Mouse (Mus musculus) heart, adult 11 months (tissue): ENCODE results near the gene Mrps18b.

Experiments used
- DNase-seq: peaks from one replicate; pipeline ENCODE4 v3.0.0; 2022

Mrps18b gene

DNA sequence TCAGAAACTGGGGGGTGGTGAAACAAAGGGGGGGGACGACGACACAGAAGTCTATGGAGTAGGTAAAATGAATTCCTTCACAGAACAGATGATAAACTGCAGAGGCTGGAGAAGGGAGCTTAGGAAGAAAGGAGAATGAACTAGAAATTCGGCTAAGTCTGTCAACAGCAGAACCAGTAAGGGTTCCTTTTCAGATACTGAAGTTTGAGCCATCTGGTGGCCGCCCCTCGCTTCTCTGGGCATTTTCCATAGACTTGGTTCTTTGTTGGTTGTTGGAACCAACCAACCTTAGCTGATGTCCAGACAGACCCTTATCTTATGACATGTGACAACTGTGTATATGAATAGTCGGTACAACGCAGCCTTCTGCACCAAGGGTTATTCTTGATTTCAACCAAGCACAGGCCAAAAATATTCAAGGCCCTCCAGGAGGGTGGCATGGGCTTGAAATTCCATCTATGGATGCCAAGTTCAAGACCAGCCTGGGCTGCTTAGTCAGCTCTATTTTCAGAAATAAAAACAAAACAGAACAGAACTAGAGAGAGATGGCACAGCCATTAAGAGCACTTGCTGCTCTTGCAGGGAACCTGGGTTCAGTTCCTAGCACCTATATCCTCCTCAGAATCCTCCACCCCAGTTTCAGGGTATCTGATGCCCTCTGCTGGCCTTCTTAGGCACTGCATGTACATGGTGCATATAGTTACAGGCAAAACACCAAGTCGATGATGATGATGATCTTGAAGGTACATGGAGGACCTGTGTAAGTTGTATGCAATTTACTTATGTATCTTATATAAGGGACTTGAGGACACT lies 45.1 kb downstream of the Mrps18b start:
- DNase-seq, result peak; percentile 89

- peak; percentile 99 for DNase-seq
Measured at GRCm38 (mm10) chr17:35870151-35870883, 45.9 kb downstream of the Mrps18b start.

DNA sequence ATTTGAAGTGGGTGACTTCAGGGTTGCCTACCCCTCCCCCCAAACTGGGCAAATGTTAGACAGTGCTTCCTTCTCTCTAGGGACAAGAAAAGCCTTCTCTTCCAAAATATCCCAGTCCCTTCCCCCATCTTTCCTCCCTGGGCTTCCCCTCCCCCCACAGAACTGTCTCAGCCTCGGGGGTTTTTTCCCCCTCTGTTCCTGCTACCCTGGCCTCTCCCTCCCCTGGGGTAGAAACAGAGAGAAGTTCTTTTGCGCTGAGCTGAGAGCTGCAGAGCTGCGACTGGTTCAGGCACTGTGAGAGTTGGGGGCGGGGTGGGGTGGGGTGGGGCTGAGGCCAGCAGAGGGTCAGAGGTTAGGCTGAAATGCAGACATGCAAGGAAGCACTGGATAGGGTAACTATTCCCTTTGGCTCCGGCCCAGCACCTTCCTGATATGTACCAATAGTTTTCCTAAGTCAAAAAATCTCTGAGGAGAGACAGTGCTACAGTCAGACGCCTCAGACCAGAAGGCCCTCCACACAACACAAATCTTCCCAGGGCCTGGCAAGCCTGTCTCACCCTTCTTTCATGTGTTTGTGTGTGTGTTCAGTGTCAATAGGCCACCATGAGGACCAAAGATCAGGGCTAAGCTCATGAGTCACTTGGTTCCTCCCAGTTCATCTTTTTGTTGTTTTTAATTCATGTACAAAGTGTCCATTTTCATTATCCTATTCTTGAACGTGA lies 46.7 kb downstream of the Mrps18b start:
- DNase-seq, result peak; percentile 98

GRCm38 (mm10) chr17:35868961-35869345 lies 47.2 kb downstream of the Mrps18b start:
- no peak for DNase-seq

- DNase-seq, result peak; percentile 98
Measured at GRCm38 (mm10) chr17:35868165-35868820, 47.9 kb downstream of the Mrps18b start.

- DNase-seq, result peak; percentile 97
Measured at GRCm38 (mm10) chr17:35866911-35867890, 49.0 kb downstream of the Mrps18b start.

DNA sequence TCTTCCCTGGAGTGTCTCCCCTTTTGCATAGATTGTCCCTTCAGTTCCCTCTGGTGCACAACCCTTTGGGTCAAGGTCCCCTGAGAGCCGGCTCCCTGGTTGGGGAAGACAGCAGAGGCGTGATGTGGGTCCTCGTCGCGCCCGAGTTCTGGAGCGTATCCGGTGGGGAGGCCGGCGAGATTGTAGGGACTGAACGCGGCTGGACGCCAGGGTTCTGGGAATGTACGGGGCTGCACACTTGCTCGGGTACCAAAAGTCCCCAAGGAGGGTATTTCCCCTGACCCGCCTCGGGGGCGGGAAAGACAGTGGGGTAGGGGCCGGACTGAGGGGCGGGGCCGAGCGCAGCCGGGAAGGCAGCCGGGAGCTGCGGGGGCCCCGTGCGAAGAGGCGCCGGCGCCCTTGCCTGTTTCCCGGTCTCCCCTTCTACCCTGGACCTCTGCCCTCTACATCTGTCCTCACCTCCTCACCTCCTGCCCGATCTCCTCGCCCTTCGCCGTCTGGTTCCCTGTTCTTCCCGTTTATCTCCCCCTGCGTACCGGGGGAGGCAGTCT lies 49.8 kb downstream of the Mrps18b start:
- peak; percentile 99 for DNase-seq

DNA sequence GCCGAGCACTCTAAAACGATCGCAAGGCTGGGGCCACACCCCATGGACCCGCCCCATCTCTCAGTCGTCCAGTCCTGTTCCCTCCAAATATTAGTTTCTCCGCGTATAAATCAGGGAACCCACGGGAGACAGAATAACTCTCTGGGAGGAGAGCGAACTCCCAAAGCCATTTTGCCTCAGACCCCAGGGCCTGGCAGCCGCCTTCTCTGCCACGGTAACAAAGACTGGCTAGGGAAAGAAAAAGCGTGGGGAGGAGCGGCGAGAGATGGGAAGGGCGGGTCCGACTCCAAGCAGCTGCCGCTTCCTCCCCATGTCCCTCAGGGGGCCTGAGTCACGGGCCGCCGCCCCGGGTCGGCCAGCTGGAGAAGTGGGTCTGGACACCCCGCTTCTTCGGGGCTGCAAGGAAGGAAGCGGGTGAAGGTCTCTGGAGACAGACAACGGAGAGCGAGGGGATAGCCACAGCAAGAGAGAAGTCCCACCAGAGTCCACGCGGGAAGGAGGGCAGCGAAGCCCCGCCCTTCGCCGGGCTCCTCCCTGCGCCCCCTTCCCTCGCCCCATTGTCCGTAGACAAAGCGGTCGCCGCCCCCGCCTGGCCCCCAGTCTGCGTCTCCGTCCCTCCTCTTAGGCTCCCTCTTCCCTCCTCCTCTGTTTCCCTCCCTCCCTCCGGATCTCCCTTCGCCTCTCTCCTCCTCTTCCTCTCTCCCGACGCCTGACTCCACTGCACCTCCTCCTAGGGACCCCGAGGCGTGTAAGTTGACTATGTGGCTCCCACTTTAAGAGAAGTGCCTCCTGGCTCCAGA lies 50.5 kb downstream of the Mrps18b start, which contains the start of gene Ppp1r18:
Gene Ppp1r18, plus strand, starts transcription at position 113 of the 800 bp plus-strand sequence.
- DNase-seq, result peak; percentile 99

DNA sequence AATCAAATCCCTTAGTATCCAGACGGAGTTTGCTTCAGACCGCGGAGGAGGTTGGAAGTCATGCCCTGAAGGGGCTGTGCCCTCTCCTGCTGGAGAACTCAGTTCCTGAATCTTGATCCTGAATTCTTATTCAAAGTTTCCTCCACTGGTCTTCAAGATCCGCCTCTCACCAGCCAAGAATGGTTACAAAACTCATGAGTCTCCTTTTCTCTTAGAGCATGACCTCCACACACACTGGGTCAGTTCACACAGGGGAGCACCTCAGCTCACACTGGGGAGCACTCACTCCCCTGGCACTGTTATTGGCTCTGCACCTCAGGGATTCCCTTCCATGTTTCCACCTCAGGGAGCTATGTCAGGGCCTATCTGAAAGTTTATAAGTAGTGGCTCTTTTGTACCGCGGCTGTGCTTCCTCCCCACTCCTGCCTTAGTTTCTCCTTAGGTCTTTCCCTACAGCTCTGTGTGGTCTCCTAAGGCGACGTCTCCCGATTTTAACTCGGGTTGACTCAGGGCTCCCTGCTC lies 51.3 kb downstream of the Mrps18b start:
- peak; percentile 96 for DNase-seq

GRCm38 (mm10) chr17:35861198-35861857 lies 54.9 kb downstream of the Mrps18b start, which contains the start of gene Nrm:
TSS of gene Nrm (plus strand) at chr17:35861318.
- peak; percentile 99 for DNase-seq

- DNase-seq, result no peak
Measured at GRCm38 (mm10) chr17:35860831-35861197, 55.4 kb downstream of the Mrps18b start.
